Mouse (Mus musculus): ENCODE results near the gene Ank. TPM values are rescaled to one million over a fixed set of nuclear protein-coding genes. Genes with fewer than 3 reads are reported as not detected.
"Not testable (repeated sequence)": the region's sequence is repeated elsewhere in the genome, so short reads cannot be mapped to it uniquely, and the experiment has no call there.

Gene Ank
- polyA plus RNA-seq, 1 experiment from 2014 or later, result 10.8 TPM

GRCm38 (mm10) chr15:27467641-27468040, 1.2 kb downstream of the Ank start:
- Histone ChIP-seq H3K4me3 (replicated peaks) (peak overlapping the region; percentile 93), H3K27me3 (peaks cover 5% of the 10 kb centered on the region; the same call in 1 of the 2 replicates), H3K9ac (peak overlapping the region; percentile 93), H3K4me1 (replicated peaks) (peaks cover 57% of the 10 kb centered on the region), H3K9me3 (replicated peaks) (no peaks in the 10 kb centered on the region), H3K4me2 (peak overlapping the region; percentile 94), H3K36me3 (replicated peaks) (peaks cover 6% of the 10 kb centered on the region; the same call in 1 of the 2 replicates), H3K27ac (replicated peaks) (peak overlapping the region; percentile 94)
- no peak for ATAC-seq (ENCODE audit: insufficient read depth)
- 10% methylated on average over 7 of the region's 7 CpGs for WGBS (ENCODE audit: insufficient replicate concordance)

- H3K4me1 ChIP-seq (replicated peaks), result peaks cover 57% of the 10 kb centered on the region
- H3K27ac ChIP-seq (replicated peaks), result peak overlapping the region; percentile 71
- H3K4me3 ChIP-seq (replicated peaks), result peak overlapping the region; percentile 33
- WGBS (ENCODE audit: insufficient replicate concordance), result 26% methylated on average over 4 of the region's 4 CpGs
- H3K9ac ChIP-seq, result no peak overlapping the region
- H3K9me3 ChIP-seq (replicated peaks), result no peaks in the 10 kb centered on the region
- ATAC-seq (ENCODE audit: insufficient read depth), result peak; percentile 62
- H3K4me2 ChIP-seq, result peak overlapping the region; percentile 94
- H3K27me3 ChIP-seq, result peaks cover 5% of the 10 kb centered on the region; the same call in 1 of the 2 replicates
- peaks cover 6% of the 10 kb centered on the region; the same call in 1 of the 2 replicates for H3K36me3 ChIP-seq (replicated peaks)
Measured at GRCm38 (mm10) chr15:27468822-27469488, 2.5 kb downstream of the Ank start.

GRCm38 (mm10) chr15:27470346-27470745, 3.9 kb downstream of the Ank start:
- WGBS (ENCODE audit: insufficient replicate concordance), result 39% methylated on average over 3 of the region's 3 CpGs

DNA sequence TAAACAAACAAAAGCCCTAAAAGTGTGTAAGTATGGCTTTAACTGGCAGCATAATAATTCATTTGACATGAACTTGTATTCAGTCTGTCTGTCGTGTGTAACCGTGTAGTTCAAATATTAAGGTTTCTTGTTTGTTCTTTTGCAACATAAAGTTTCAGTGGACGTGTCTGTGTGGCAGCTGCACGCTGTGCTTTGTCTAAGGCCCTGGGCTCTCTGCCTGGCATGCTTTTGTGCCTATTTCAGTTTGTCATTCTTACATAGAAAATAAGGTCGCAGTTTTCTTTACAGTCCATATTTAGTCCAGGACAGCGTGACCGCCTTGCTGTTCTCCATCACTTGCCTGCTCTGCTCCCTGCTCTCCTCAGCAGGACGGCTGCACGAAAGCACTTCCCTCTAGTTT, 5.8 kb downstream of the Ank start:
- Histone ChIP-seq H3K9ac (no peak overlapping the region), H3K4me1 (replicated peaks) (peaks cover 71% of the 10 kb centered on the region), H3K4me2 (no peak overlapping the region), H3K27me3 (no peaks in the 10 kb centered on the region), H3K27ac (replicated peaks) (no peak overlapping the region), H3K36me3 (replicated peaks) (peaks cover 15% of the 10 kb centered on the region), H3K9me3 (replicated peaks) (no peaks in the 10 kb centered on the region), H3K4me3 (replicated peaks) (no peak overlapping the region)
- 89% methylated on average over 9 of the region's 9 CpGs for WGBS (ENCODE audit: insufficient replicate concordance)
- no peak for ATAC-seq (ENCODE audit: insufficient read depth)

More at GRCm38 (mm10) chr15:27470346-27470745, 3.9 kb downstream of the Ank start:
- ATAC-seq (ENCODE audit: insufficient read depth); H3K9ac ChIP-seq; H3K4me3 ChIP-seq (replicated peaks); H3K36me3 ChIP-seq (replicated peaks); H3K27me3 ChIP-seq; H3K9me3 ChIP-seq (replicated peaks): not testable (repeated sequence)
- peaks cover 67% of the 10 kb centered on the region for H3K4me1 ChIP-seq (replicated peaks)
- 0 out of 2 replicates have a peak overlapping the region, but pooled peaks have one; percentile 16 for H3K27ac ChIP-seq (replicated peaks)
- H3K4me2 ChIP-seq, result peak overlapping the region; percentile 94; the same call in 1 of the 2 replicates

GRCm38 (mm10) chr15:27475988-27476387, 9.5 kb downstream of the Ank start:
- Histone ChIP-seq H3K27me3 (no peaks in the 10 kb centered on the region), H3K36me3 (replicated peaks) (peaks cover 15% of the 10 kb centered on the region), H3K27ac (replicated peaks) (0 out of 2 replicates have a peak overlapping the region, but pooled peaks have one; percentile 36), H3K4me2 (peak overlapping the region; percentile 35), H3K9ac (no peak overlapping the region), H3K4me3 (replicated peaks) (no peak overlapping the region), H3K9me3 (replicated peaks) (no peaks in the 10 kb centered on the region), H3K4me1 (replicated peaks) (peaks cover 70% of the 10 kb centered on the region)
- ATAC-seq (ENCODE audit: insufficient read depth), result no peak
- WGBS (ENCODE audit: insufficient replicate concordance), result 76% methylated on average over 15 of the region's 15 CpGs

- peak; percentile 59 for ATAC-seq (ENCODE audit: insufficient read depth)
- H3K36me3 ChIP-seq (replicated peaks), result peaks cover 15% of the 10 kb centered on the region
- peak overlapping the region; percentile 73; the same call in 1 of the 2 replicates for H3K27ac ChIP-seq (replicated peaks)
- WGBS (ENCODE audit: insufficient replicate concordance), result 41% methylated on average over 12 of the region's 12 CpGs
- no peak overlapping the region for H3K4me3 ChIP-seq (replicated peaks)
- no peak overlapping the region for H3K9ac ChIP-seq
- peak overlapping the region; percentile 35 for H3K4me2 ChIP-seq
- no peaks in the 10 kb centered on the region for H3K27me3 ChIP-seq
- no peaks in the 10 kb centered on the region for H3K9me3 ChIP-seq (replicated peaks)
- peaks cover 67% of the 10 kb centered on the region for H3K4me1 ChIP-seq (replicated peaks)
Measured at GRCm38 (mm10) chr15:27476671-27477070, 10.2 kb downstream of the Ank start.

GRCm38 (mm10) chr15:27477159-27477558, 10.7 kb downstream of the Ank start:
- peaks cover 67% of the 10 kb centered on the region for H3K4me1 ChIP-seq (replicated peaks)
- no peak overlapping the region for H3K4me3 ChIP-seq (replicated peaks)
- ATAC-seq (ENCODE audit: insufficient read depth), result no peak
- peaks cover 12% of the 10 kb centered on the region for H3K36me3 ChIP-seq (replicated peaks)
- H3K27me3 ChIP-seq, result no peaks in the 10 kb centered on the region
- H3K27ac ChIP-seq (replicated peaks), result peak overlapping the region; percentile 73
- WGBS (ENCODE audit: insufficient replicate concordance), result 89% methylated on average over 9 of the region's 9 CpGs
- peak overlapping the region; percentile 35; the same call in 1 of the 2 replicates for H3K4me2 ChIP-seq
- H3K9ac ChIP-seq, result no peak overlapping the region; the same call in 1 of the 2 replicates
- H3K9me3 ChIP-seq (replicated peaks), result no peaks in the 10 kb centered on the region

DNA sequence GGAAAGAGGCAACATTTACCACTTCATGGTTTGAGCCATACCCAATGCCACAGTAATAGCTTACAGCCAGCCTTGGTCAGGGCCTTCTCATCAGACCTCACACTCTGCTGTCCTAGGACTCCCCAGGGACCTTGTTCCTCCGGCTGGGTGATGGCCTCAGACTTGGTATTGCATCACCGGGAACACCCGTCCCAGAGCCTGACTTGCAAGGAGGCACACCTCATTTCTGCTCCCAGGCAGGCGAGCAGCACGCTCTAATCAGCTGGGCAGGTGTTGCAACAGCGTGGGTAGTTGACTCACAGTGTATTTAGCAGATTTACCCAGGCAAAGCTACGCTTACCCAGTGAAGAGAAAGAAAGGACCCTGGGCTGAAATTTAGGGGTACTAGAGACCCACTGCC, 11.2 kb downstream of the Ank start:
- 53% methylated on average over 7 of the region's 7 CpGs for WGBS (ENCODE audit: insufficient replicate concordance)
- Histone ChIP-seq H3K9ac (no peak overlapping the region; the same call in 1 of the 2 replicates), H3K27me3 (no peaks in the 10 kb centered on the region), H3K4me1 (replicated peaks) (peaks cover 63% of the 10 kb centered on the region), H3K4me2 (peak overlapping the region; percentile 35), H3K36me3 (replicated peaks) (peaks cover 10% of the 10 kb centered on the region), H3K4me3 (replicated peaks) (0 out of 2 replicates have a peak overlapping the region, but pooled peaks have one; percentile 1), H3K27ac (replicated peaks) (peak overlapping the region; percentile 73), H3K9me3 (replicated peaks) (no peaks in the 10 kb centered on the region)
- ATAC-seq (ENCODE audit: insufficient read depth), result peak; percentile 77

DNA sequence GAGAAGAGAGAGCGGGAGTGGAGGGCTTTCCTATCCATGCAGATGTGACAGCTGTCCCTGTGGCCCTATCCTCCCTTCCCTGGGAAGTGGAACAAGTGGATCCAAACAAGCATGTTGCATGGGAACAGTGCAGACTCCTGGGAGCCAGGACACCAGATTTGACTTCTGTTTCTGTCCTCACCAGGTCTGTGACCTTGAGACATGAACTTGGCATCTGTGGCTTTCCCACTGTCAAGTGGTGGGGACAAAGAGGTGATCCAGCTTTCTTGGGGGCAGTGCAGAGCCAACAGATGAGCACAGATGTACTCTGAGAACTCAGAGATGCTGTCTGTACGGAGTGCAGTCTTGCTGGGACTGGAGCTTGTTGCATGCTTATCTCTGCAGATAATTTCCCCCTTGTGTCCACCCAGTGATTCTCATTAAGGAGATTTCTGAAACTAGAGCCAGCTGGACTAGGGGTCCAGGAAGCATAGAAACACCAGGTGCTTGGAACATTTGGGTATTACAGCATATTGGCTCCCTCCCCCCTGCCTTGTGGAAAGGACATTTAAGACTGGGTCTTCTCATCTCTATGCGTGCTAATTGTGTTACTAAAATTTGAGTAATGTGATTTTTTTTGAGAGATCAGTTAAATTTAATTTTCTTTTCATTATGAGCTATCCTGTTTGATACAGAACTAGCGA, 14.0 kb downstream of the Ank start:
- Histone ChIP-seq H3K27ac (replicated peaks) (no peak overlapping the region), H3K4me2 (no peak overlapping the region), H3K4me3 (replicated peaks) (no peak overlapping the region), H3K4me1 (replicated peaks) (peaks cover 69% of the 10 kb centered on the region), H3K36me3 (replicated peaks) (peaks cover 10% of the 10 kb centered on the region), H3K27me3 (no peaks in the 10 kb centered on the region), H3K9me3 (replicated peaks) (no peaks in the 10 kb centered on the region), H3K9ac (no peak overlapping the region)
- ATAC-seq (ENCODE audit: insufficient read depth), result no peak
- WGBS (ENCODE audit: insufficient replicate concordance), result 64% methylated on average over 4 of the region's 4 CpGs

- H3K9me3 ChIP-seq (replicated peaks), result no peaks in the 10 kb centered on the region
- WGBS (ENCODE audit: insufficient replicate concordance), result 77% methylated on average over 4 of the region's 4 CpGs
- peaks cover 69% of the 10 kb centered on the region for H3K4me1 ChIP-seq (replicated peaks)
- no peak overlapping the region for H3K4me3 ChIP-seq (replicated peaks)
- H3K36me3 ChIP-seq (replicated peaks), result no peaks in the 10 kb centered on the region
- no peak overlapping the region for H3K9ac ChIP-seq
- no peak for ATAC-seq (ENCODE audit: insufficient read depth)
- H3K27me3 ChIP-seq, result peaks cover 8% of the 10 kb centered on the region
- no peak overlapping the region for H3K4me2 ChIP-seq
- no peak overlapping the region for H3K27ac ChIP-seq (replicated peaks)
Measured at GRCm38 (mm10) chr15:27481956-27482355, 15.5 kb downstream of the Ank start.

DNA sequence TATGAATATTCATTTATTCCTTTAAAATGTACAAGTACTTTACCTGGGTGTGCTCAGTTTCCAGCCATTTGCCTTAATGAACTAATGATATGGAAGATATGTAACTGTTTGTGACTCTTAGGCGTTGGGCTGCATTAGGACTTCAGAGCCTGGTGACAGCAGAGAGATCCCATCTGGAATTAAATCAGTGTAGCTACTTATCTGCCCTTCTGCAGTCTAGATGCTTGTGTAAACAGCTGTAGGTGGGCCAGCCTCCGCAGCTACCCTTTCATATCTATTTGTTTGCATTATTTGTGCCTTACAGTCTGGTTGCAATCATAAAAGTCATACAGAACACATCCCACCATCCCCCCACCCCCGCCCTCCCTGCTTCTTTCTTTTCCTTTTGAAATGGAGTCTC, 16.7 kb downstream of the Ank start:
- H3K4me1 ChIP-seq (replicated peaks), result peaks cover 68% of the 10 kb centered on the region

More for the DNA sequence above, 16.7 kb downstream of the Ank start:
- Histone ChIP-seq H3K4me3 (replicated peaks) (no peak overlapping the region), H3K27ac (replicated peaks) (no peak overlapping the region), H3K9me3 (replicated peaks) (no peaks in the 10 kb centered on the region), H3K4me2 (no peak overlapping the region), H3K27me3 (peaks cover 9% of the 10 kb centered on the region), H3K36me3 (replicated peaks) (no peaks in the 10 kb centered on the region), H3K9ac (no peak overlapping the region)
- WGBS (ENCODE audit: insufficient replicate concordance), result 50% methylated on average over 3 of the region's 3 CpGs
- ATAC-seq (ENCODE audit: insufficient read depth), result no peak
